Mouse (Mus musculus): Measurements from ENCODE around the gene Tnfsf8. TPM values are rescaled to one million over a fixed set of nuclear protein-coding genes. Genes with fewer than 3 reads are reported as not detected.

Gene Tnfsf8
- polyA plus RNA-seq (2015; fragmentation: Nextera tagmentation; extraction: Ambion mirVana), result not detected in 2 replicates

DNA sequence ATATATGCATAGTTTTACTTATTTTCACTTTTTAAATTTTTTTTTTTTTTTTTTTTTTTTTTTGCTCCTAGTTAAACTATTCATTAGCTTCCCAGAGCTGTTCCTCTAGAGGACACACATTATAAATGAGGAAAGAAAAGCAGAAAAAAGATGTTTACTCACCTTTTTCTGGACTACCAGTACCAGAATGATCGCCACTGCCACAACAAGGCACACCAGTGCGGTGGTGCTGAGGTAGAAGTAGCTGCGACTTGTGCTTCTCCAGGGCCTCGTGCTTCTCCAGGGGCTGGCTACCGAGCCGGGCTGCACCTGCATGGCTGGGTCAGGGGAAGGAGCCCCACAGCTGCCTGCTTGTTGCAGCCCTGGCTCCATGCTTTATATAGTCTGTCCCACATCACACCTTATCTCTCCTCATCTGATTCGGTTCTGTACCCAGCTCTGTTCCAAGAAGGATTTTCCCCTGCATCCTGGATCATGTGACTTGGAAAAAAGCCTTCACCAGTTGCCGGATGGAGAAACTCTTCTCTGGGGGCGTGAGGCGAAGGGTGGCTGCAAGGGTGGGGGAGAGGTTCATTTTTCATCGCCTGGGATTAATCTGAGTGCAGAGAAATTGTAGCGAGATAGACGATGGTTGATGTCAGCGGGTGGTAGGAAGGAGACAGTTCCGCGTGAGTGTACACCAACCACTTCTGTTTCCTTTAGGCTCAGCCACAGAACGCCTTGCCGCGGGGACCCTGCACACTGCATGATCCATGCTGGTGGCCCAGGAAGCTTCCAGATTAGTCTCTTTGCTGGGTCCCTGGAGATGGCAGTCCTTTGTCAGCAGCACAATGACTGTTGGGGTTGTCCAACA lies at the start of gene Tnfsf8:
Gene Tnfsf8, minus strand, starts transcription at position 660 of the 853 bp plus-strand sequence.
- no peak for ATAC-seq (ENCODE audit: low read depth)
- no peak within 1 kb of the TSS for H3K4me2 ChIP-seq
- H3K36me3 ChIP-seq, result no peaks in the 10 kb centered on the region
- no peaks in the 10 kb centered on the region for H3K27me3 ChIP-seq
- H3K27ac ChIP-seq (replicated peaks), result no peak within 1 kb of the TSS
- H3K9me3 ChIP-seq, result no peaks in the 10 kb centered on the region
- 86% methylated on average over 19 of the region's 19 CpGs for WGBS
- no peak within 1 kb of the TSS for H3K4me3 ChIP-seq
- peaks cover 11% of the 10 kb centered on the region for H3K4me1 ChIP-seq (replicated peaks)
- H3K9ac ChIP-seq, result no peak within 1 kb of the TSS

DNA sequence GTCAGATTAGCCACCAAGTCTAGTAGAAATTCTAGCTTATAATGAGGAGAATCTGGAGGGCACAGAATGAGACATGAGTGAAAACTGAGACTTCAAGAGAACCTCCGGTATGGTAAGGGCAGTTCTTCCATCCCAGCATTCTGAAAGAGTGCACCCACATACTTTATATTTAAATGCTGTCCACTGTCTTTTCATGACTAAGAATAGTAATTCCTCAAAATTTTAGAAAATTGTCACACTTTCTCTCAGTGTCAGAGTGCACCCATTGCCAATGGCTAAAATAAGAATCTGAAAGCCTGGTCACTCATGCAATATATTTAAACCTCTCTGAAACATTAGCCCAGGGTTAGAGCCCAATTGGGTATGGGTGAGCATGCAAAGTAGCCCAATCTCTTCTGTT lies 47.4 kb upstream of the Tnfsf8 start:
- Histone ChIP-seq H3K4me2 (no peak overlapping the region), H3K9me3 (no peaks in the 10 kb centered on the region), H3K4me1 (replicated peaks) (no peaks in the 10 kb centered on the region), H3K4me3 (no peak overlapping the region), H3K27me3 (no peaks in the 10 kb centered on the region), H3K36me3 (no peaks in the 10 kb centered on the region), H3K9ac (no peak overlapping the region), H3K27ac (replicated peaks) (no peak overlapping the region)
- ATAC-seq (ENCODE audit: low read depth), result no peak
- 94% methylated on average over 1 of the region's 1 CpGs for WGBS

DNA sequence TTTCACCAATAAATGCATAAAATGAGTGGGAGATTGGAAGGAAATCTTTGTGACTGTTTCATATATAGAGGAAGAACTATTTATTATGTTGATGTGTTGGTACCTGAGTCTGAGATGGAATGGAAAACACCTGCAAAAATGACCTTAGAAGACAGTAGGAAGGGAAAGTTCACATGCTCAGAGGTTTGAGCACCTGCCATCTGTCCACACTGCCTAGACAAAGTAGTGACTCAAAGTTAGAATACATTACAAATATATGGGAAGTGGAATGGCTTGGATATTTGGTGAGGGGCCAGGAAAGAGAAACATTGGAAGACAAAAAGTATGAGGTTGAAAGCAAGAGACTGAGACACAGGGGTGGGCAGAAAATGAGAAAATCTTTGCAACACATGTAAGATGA lies 46.3 kb upstream of the Tnfsf8 start:
- no peak overlapping the region for H3K4me3 ChIP-seq
- H3K4me2 ChIP-seq, result no peak overlapping the region
- H3K9me3 ChIP-seq, result no peaks in the 10 kb centered on the region
- H3K4me1 ChIP-seq (replicated peaks), result no peaks in the 10 kb centered on the region
- no peak for ATAC-seq (ENCODE audit: low read depth)
- no peak overlapping the region for H3K27ac ChIP-seq (replicated peaks)
- no peak overlapping the region for H3K9ac ChIP-seq
- no peaks in the 10 kb centered on the region for H3K36me3 ChIP-seq
- H3K27me3 ChIP-seq, result no peaks in the 10 kb centered on the region

DNA sequence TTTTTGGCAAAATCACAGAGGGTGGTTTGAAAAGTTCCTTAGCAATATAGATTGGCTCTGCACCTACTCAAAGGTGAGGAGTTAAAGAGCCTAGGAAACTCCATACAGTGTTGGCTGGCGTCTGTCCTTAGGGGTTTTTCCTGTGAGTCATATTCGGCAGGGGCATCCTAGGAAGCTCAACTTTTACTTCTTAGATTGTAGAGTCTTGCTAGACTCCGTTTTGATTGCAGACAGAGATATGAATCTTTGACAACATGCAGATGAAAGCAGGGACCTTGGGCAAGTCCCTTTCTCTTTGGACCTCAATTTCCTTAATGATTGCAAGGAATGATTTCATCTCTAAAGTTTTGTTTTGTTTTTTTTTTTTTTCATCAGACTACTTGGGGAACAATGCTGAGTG lies 44.9 kb upstream of the Tnfsf8 start:
- 72% methylated on average over 3 of the region's 3 CpGs for whole genome bisulfite sequencing
- no peak overlapping the region for H3K4me3 ChIP-seq

DNA sequence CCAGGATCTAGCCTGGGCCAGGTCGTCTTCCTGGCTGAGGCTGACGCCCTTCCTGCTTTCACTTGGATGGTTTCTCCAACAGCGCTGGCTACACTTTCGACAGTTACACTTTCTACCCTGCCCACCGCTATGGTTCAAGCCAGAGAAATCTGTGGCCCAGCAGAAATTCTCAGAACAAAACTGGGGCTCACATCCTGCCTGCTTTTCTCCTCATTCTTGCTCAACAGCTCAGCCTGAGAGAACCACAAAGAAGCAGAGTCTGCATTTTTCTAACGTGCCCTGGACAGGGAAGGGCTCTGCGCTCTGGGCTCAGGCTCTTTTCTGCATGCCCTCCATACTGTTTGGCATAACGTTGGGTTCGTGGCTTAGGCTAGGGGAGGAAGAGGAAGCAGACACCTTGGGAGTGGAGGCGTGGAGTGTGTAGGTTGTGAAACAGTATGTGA lies 38.0 kb upstream of the Tnfsf8 start:
- no peaks in the 10 kb centered on the region for H3K36me3 ChIP-seq
- H3K9ac ChIP-seq, result no peak overlapping the region
- H3K4me3 ChIP-seq, result no peak overlapping the region
- no peaks in the 10 kb centered on the region for H3K27me3 ChIP-seq
- 87% methylated on average over 10 of the region's 10 CpGs for WGBS
- no peaks in the 10 kb centered on the region for H3K4me1 ChIP-seq (replicated peaks)
- H3K9me3 ChIP-seq, result no peaks in the 10 kb centered on the region
- no peak overlapping the region for H3K27ac ChIP-seq (replicated peaks)
- H3K4me2 ChIP-seq, result no peak overlapping the region
- ATAC-seq (ENCODE audit: low read depth), result no peak

More for the DNA sequence above, 44.9 kb upstream of the Tnfsf8 start:
- Histone ChIP-seq H3K36me3 (no peaks in the 10 kb centered on the region), H3K4me2 (no peak overlapping the region), H3K9me3 (no peaks in the 10 kb centered on the region), H3K27ac (replicated peaks) (no peak overlapping the region), H3K27me3 (no peaks in the 10 kb centered on the region), H3K9ac (no peak overlapping the region), H3K4me1 (replicated peaks) (no peaks in the 10 kb centered on the region)
- no peak for ATAC-seq (ENCODE audit: low read depth)

DNA sequence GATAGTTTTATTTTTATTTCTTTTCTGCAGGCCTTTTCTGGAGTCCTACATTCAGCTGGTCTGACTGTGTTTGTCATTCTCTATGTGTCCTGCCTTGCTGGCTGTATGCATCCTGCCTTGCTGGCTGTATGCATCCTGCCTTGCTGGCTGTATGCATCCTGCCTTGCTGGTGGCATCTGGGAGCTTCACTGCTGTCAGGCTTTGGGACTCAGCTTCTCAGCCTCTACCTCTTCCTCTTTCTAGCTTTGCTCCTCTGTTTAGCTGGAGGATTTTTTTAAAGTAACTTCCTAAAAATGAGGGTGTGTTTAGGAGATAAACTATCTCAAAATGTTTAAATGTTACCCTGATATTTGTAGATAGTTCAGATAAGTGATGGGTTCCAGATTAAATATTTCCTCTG lies 36.0 kb upstream of the Tnfsf8 start:
- no peak overlapping the region for H3K4me2 ChIP-seq
- ATAC-seq (ENCODE audit: low read depth), result no peak
- no peaks in the 10 kb centered on the region for H3K9me3 ChIP-seq
- no peak overlapping the region for H3K4me3 ChIP-seq
- no peak overlapping the region for H3K9ac ChIP-seq
- no peaks in the 10 kb centered on the region for H3K27me3 ChIP-seq
- no peak overlapping the region for H3K27ac ChIP-seq (replicated peaks)
- H3K4me1 ChIP-seq (replicated peaks), result no peaks in the 10 kb centered on the region
- no peaks in the 10 kb centered on the region for H3K36me3 ChIP-seq

DNA sequence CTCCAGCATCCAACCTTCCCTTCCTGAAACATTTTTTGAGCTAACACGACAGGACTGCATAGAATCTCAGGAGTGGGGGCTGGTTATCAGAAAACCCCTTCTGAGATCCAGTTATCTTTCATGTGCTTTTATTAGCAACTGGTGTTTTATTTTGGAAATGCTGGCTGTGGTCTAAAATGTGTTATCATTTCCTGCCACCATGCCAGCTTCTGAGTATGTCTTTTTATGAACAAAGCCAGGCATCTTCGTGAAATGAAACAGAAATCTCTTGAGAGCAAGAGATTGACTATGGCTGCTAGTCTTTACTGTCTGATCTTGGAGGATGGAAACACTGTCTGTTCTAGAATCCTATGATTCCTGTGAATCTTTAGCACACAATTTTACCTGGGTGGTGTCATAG lies 25.0 kb upstream of the Tnfsf8 start:
- ATAC-seq (ENCODE audit: low read depth), result no peak
- Histone ChIP-seq H3K9me3 (no peaks in the 10 kb centered on the region), H3K27me3 (no peaks in the 10 kb centered on the region), H3K27ac (replicated peaks) (no peak overlapping the region), H3K4me3 (no peak overlapping the region), H3K9ac (no peak overlapping the region), H3K36me3 (no peaks in the 10 kb centered on the region), H3K4me2 (no peak overlapping the region), H3K4me1 (replicated peaks) (no peaks in the 10 kb centered on the region)
- 83% methylated on average over 2 of the region's 2 CpGs for WGBS

DNA sequence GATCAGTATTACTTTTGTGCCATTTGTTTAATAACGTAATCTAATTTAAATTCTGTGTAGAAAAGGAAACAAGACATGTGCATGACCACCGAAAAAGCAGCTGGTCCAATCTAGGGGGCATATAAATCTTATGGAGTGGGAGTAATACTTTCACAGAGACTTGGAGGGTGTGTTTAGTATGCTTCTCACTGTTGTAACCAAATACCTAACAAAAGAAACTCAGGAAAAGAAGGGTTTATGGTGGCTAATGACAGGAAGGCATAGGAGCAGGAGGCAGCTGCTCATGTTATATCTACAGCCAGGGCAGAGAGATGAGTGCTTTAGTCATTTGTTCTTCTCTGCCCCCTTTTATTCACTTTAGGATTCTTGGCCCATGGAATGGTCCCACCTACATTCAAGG lies 15.6 kb upstream of the Tnfsf8 start:
- Histone ChIP-seq H3K9me3 (no peaks in the 10 kb centered on the region), H3K4me3 (no peak overlapping the region)

DNA sequence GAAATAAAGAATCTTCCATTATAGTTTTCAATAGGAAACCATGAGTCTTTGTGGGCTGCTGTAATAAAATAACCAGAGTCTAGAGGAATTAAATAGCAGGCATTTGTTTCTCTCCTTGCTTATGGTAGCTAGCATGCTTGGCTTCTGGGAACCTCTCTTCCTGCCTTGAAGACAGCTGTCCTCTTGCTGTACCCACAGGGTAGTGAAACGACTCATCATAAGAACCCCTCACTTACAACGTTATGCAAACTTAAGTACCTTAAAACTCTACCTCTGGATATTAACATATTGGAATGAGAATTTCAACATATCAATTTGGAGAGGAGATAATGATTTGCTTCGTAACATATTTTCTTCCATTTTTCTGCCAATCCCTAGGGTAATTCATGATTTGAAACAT lies 14.3 kb upstream of the Tnfsf8 start:
- H3K4me3 ChIP-seq, result no peak overlapping the region
- 90% methylated on average over 3 of the region's 3 CpGs for WGBS
- no peak overlapping the region for H3K27ac ChIP-seq (replicated peaks)
- H3K4me1 ChIP-seq (replicated peaks), result no peaks in the 10 kb centered on the region
- H3K27me3 ChIP-seq, result no peaks in the 10 kb centered on the region
- no peaks in the 10 kb centered on the region for H3K9me3 ChIP-seq
- ATAC-seq (ENCODE audit: low read depth), result no peak
- H3K9ac ChIP-seq, result no peak overlapping the region
- H3K4me2 ChIP-seq, result no peak overlapping the region
- H3K36me3 ChIP-seq, result no peaks in the 10 kb centered on the region

More for the DNA sequence above, 15.6 kb upstream of the Tnfsf8 start:
- Histone ChIP-seq H3K36me3 (no peaks in the 10 kb centered on the region), H3K27ac (replicated peaks) (no peak overlapping the region), H3K27me3 (no peaks in the 10 kb centered on the region), H3K4me1 (replicated peaks) (no peaks in the 10 kb centered on the region), H3K9ac (no peak overlapping the region), H3K4me2 (no peak overlapping the region)
- no peak for ATAC-seq (ENCODE audit: low read depth)
- WGBS, result 58% methylated on average over 2 of the region's 2 CpGs

DNA sequence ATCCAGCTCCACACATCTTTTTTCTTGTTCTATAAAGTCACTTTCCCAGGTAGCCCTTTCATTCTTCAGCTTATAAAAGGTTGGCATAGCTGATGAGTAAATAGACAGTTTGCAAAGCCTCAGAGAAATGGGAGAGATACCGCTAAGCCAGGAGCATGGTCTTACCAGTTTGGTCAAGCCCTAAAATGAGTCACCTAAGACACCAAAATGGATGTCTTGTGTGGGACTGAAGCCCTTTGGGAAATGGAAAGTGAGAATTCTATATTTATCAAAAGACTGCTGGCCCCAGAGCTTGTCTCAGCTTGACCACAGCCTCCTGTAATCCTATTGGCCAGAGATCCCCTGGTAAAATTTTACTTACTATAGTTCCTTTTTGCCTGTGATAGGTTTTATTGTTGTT lies 9.5 kb upstream of the Tnfsf8 start:
- H3K4me3 ChIP-seq, result no peak overlapping the region
- no peak overlapping the region for H3K27ac ChIP-seq (replicated peaks)
- WGBS, result 98% methylated on average over 1 of the region's 1 CpGs

DNA sequence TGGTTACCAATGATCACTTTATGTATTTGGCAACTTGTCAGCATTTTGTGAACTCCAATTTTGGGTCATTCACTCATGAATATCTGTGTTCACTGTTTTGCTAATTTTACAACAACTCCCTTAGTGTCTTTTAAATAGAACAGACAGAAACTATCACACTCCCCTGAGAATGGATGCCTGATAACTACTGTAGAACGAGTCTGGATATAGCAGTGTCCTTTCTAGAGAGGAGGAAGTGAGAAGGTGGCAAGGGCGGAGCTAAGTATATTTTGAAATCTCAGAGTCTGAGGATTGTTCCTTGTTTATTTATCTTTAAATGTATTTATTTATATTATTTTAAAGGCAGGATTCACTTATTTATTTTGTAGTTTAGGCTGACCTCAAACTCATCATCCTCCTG lies 7.6 kb upstream of the Tnfsf8 start:
- Histone ChIP-seq H3K27me3 (no peaks in the 10 kb centered on the region), H3K27ac (replicated peaks) (no peak overlapping the region), H3K9me3 (no peaks in the 10 kb centered on the region), H3K4me2 (no peak overlapping the region), H3K4me3 (no peak overlapping the region), H3K9ac (no peak overlapping the region), H3K4me1 (replicated peaks) (no peaks in the 10 kb centered on the region), H3K36me3 (no peaks in the 10 kb centered on the region)
- ATAC-seq (ENCODE audit: low read depth), result no peak
- WGBS, result 69% methylated on average over 2 of the region's 2 CpGs

More for the DNA sequence above, 9.5 kb upstream of the Tnfsf8 start:
- Histone ChIP-seq H3K4me1 (replicated peaks) (no peaks in the 10 kb centered on the region), H3K36me3 (no peaks in the 10 kb centered on the region), H3K9me3 (no peaks in the 10 kb centered on the region), H3K27me3 (no peaks in the 10 kb centered on the region), H3K4me2 (no peak overlapping the region), H3K9ac (no peak overlapping the region)
- no peak for ATAC-seq (ENCODE audit: low read depth)

DNA sequence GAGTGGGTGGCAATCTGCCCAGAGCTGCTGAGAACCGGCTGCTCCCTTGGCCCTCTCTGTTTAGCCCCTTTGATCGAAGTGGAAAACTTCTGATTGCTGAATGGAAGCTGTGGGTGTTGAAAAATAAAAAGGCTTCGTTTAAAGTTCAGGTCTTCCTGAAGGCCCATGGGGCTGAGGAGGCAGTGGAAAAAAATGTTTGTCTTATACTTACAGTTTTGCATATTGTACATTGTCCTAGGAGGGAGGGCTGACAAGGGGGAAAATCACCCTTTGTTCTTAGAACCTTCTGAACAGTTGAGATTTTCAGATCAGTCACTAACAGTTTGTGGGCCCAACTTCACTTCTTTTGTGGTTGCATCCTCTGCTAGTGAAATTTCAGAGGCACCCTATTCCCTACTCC lies 1.8 kb upstream of the Tnfsf8 start:
- H3K9me3 ChIP-seq, result no peaks in the 10 kb centered on the region
- no peak overlapping the region for H3K4me2 ChIP-seq
- H3K27ac ChIP-seq (replicated peaks), result no peak overlapping the region
- H3K4me3 ChIP-seq, result no peak overlapping the region
- H3K9ac ChIP-seq, result no peak overlapping the region
- peaks cover 11% of the 10 kb centered on the region for H3K4me1 ChIP-seq (replicated peaks)
- ATAC-seq (ENCODE audit: low read depth), result no peak
- H3K36me3 ChIP-seq, result no peaks in the 10 kb centered on the region
- 86% methylated on average over 3 of the region's 3 CpGs for WGBS
- H3K27me3 ChIP-seq, result no peaks in the 10 kb centered on the region

Data from neural tube, embryonic 13.5 days (tissue).